Mouse (Mus musculus): ENCODE results near the gene Itga4. TPM values are rescaled to one million over a fixed set of nuclear protein-coding genes. Genes with fewer than 3 reads are reported as not detected.

Itga4 gene
- polyA plus RNA-seq, 1 experiment: 23.5 TPM

DNA sequence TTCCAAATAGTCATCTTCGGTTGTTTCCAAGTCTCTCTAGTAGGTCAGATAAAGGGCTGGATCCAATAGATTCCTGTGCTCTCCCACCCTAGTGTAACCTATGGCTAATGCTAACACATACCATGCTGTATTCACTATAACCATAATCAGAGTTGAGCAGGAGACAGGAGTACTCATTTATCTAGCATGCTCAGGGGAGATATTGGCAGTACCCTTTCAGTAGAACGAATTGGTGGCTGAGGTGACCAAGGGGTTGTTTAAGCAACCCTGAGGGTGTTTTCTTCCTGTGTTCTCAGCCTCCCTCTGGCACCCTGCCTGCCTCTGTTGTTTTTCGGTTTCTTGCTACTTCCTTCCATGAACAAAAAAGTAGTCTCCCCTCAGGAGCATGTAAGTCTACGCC lies 4.1 kb downstream of the Itga4 start:
- DNase-seq (ENCODE audit: low read depth in 1 of 2, low spot score in 2 of 2): peak in 1 of 2 experiments; percentile 55
- TF ChIP-seq CTCF (IDR thresholded peaks at IDR 0.05; ENCODE audit: extremely low read depth, insufficient read depth, insufficient read length, insufficient replicate concordance) (no peak), POLR2A (IDR thresholded peaks at IDR 0.05; ENCODE audit: low read depth, low read length) (peak; percentile 20; the same call in 1 of the 2 replicates)
- Histone ChIP-seq H3K4me1 (ENCODE audit: control insufficient read depth, insufficient read depth, insufficient read length) (peaks cover 12% of the 10 kb centered on the region), H3K36me3 (ENCODE audit: control insufficient read depth, insufficient read depth, low read length) (peaks cover 3% of the 10 kb centered on the region), H3K27me3 (ENCODE audit: control insufficient read depth, insufficient read depth, low read length) (no peaks in the 10 kb centered on the region), H3K4me3 (ENCODE audit: extremely low read depth, insufficient read depth, insufficient read length) (peak overlapping the region; percentile 28), H3K27ac (ENCODE audit: insufficient read depth, low read length) (peak overlapping the region; percentile 67; the same call in 1 of the 2 replicates)
- whole genome bisulfite sequencing: 13% methylated on average over 4 of the region's 4 CpGs

DNA sequence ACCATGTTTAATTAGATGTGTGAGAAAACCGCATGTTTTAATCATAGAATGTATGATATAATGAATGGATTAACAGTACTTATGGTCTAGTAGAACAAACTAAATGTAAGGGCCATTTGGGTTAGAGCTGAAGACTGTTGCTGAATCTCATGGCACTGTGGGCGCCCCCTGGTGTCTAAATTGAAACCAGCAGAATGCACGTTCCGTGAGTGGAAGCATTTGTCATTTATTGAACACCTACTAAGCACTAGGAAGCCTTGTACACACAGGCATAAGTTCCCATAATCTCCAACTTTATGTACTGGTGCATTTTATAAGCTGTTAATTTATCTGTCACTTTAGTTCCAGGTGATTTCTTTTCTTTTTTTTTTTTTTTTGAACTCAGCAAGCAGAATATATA lies 10.4 kb downstream of the Itga4 start:
- 33% methylated on average over 4 of the region's 4 CpGs for WGBS
- H3K27ac ChIP-seq (ENCODE audit: insufficient read depth, low read length): no peak overlapping the region
- no peaks in the 10 kb centered on the region for H3K27me3 ChIP-seq (ENCODE audit: control insufficient read depth, insufficient read depth, low read length)
- TF ChIP-seq CTCF (IDR thresholded peaks at IDR 0.05; ENCODE audit: extremely low read depth, insufficient read depth, insufficient read length, insufficient replicate concordance) (peak; percentile 65; the same call in 1 of the 2 replicates), POLR2A (IDR thresholded peaks at IDR 0.05; ENCODE audit: low read depth, low read length) (no peak)
- H3K4me1 ChIP-seq (ENCODE audit: control insufficient read depth, insufficient read depth, insufficient read length): peaks cover 4% of the 10 kb centered on the region
- H3K36me3 ChIP-seq (ENCODE audit: control insufficient read depth, insufficient read depth, low read length): peaks cover 5% of the 10 kb centered on the region
- H3K4me3 ChIP-seq (ENCODE audit: extremely low read depth, insufficient read depth, insufficient read length): no peak overlapping the region
- DNase-seq (ENCODE audit: low read depth in 1 of 2, low spot score in 2 of 2): peak; percentile 61 to 77

- H3K4me3 ChIP-seq (ENCODE audit: extremely low read depth, insufficient read depth, insufficient read length): no peak overlapping the region
Observed at GRCm38 (mm10) chr2:79266480-79266879, 11.3 kb downstream of the Itga4 start.

GRCm38 (mm10) chr2:79267181-79267580 lies 12.0 kb downstream of the Itga4 start:
- TF ChIP-seq POLR2A (IDR thresholded peaks at IDR 0.05; ENCODE audit: low read depth, low read length) (no peak), CTCF (IDR thresholded peaks at IDR 0.05; ENCODE audit: extremely low read depth, insufficient read depth, insufficient read length, insufficient replicate concordance) (no peak)
- Histone ChIP-seq H3K4me1 (ENCODE audit: control insufficient read depth, insufficient read depth, insufficient read length) (no peaks in the 10 kb centered on the region; the same call in none of the 2 replicates), H3K27me3 (ENCODE audit: control insufficient read depth, insufficient read depth, low read length) (no peaks in the 10 kb centered on the region), H3K27ac (ENCODE audit: insufficient read depth, low read length) (no peak overlapping the region), H3K4me3 (ENCODE audit: extremely low read depth, insufficient read depth, insufficient read length) (no peak overlapping the region), H3K36me3 (ENCODE audit: control insufficient read depth, insufficient read depth, low read length) (peaks cover 11% of the 10 kb centered on the region)
- no peak for DNase-seq (ENCODE audit: low read depth in 1 of 2, low spot score in 2 of 2)
- 83% methylated on average over 3 of the region's 3 CpGs for WGBS

More at GRCm38 (mm10) chr2:79266480-79266879, 11.3 kb downstream of the Itga4 start:
- TF ChIP-seq CTCF (IDR thresholded peaks at IDR 0.05; ENCODE audit: extremely low read depth, insufficient read depth, insufficient read length, insufficient replicate concordance): no peak
- no peak for TF ChIP-seq POLR2A (IDR thresholded peaks at IDR 0.05; ENCODE audit: low read depth, low read length)
- peaks cover 7% of the 10 kb centered on the region for H3K36me3 ChIP-seq (ENCODE audit: control insufficient read depth, insufficient read depth, low read length)
- no peak overlapping the region for H3K27ac ChIP-seq (ENCODE audit: insufficient read depth, low read length)
- WGBS: 84% methylated on average over 3 of the region's 3 CpGs
- no peaks in the 10 kb centered on the region for H3K27me3 ChIP-seq (ENCODE audit: control insufficient read depth, insufficient read depth, low read length)
- H3K4me1 ChIP-seq (ENCODE audit: control insufficient read depth, insufficient read depth, insufficient read length): peaks cover 4% of the 10 kb centered on the region
- DNase-seq (ENCODE audit: low read depth in 1 of 2, low spot score in 2 of 2): no peak

DNA sequence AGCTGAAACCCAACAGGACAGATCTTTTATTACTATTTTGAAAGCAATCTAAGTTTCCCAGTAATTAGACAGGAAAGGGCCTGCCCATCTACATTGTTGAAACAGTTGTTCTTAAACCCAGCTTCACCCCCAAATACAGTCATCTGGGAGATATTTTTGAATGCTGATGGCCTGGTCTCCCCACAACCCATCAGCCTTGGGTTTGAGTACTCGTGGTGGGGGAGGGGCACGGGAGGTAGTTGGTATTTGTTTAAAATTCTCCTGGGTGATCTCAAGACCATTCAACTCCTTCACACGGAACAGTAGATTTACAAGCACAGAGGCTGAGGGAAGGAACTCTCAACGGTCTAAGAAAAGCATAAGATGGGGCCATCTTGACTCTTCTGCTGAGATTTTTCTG lies 13.6 kb downstream of the Itga4 start:
- 72% methylated on average over 4 of the region's 4 CpGs for WGBS
- H3K36me3 ChIP-seq (ENCODE audit: control insufficient read depth, insufficient read depth, low read length): peaks cover 17% of the 10 kb centered on the region
- H3K27me3 ChIP-seq (ENCODE audit: control insufficient read depth, insufficient read depth, low read length): no peaks in the 10 kb centered on the region
- no peak for TF ChIP-seq CTCF (IDR thresholded peaks at IDR 0.05; ENCODE audit: extremely low read depth, insufficient read depth, insufficient read length, insufficient replicate concordance)
- no peak for TF ChIP-seq POLR2A (IDR thresholded peaks at IDR 0.05; ENCODE audit: low read depth, low read length)
- no peaks in the 10 kb centered on the region; the same call in none of the 2 replicates for H3K4me1 ChIP-seq (ENCODE audit: control insufficient read depth, insufficient read depth, insufficient read length)
- no peak for DNase-seq (ENCODE audit: low read depth in 1 of 2, low spot score in 2 of 2)
- no peak overlapping the region for H3K4me3 ChIP-seq (ENCODE audit: extremely low read depth, insufficient read depth, insufficient read length)
- no peak overlapping the region for H3K27ac ChIP-seq (ENCODE audit: insufficient read depth, low read length)

DNA sequence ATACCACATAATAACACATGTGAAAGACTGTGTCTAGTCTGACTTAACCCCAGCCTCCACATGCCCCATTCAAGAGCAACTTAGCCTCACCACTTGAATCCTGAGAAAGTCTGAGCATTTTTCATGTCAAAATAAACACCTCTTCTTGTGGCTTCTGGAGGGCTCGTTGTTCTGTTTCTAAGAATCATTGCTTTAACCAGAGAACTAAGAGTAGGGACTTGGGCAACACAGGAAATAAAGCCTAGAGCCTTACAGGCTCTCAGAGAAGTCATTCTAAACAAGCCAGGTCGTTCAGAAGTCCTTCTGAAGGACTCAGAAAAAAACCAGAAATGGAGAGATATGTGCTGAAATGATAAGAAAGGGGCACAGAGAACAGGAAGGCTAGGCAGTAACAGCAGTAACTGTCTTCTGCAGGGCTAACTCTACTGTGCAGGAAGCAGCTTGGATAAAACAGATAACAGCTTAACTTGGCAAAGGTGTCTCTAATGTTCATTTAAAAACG lies 14.9 kb downstream of the Itga4 start:
- TF ChIP-seq POLR2A (IDR thresholded peaks at IDR 0.05; ENCODE audit: low read depth, low read length): no peak
- no peak for TF ChIP-seq CTCF (IDR thresholded peaks at IDR 0.05; ENCODE audit: extremely low read depth, insufficient read depth, insufficient read length, insufficient replicate concordance)
- H3K36me3 ChIP-seq (ENCODE audit: control insufficient read depth, insufficient read depth, low read length): peaks cover 21% of the 10 kb centered on the region
- no peaks in the 10 kb centered on the region for H3K27me3 ChIP-seq (ENCODE audit: control insufficient read depth, insufficient read depth, low read length)
- no peak for DNase-seq (ENCODE audit: low read depth in 1 of 2, low spot score in 2 of 2)
- no peak overlapping the region for H3K27ac ChIP-seq (ENCODE audit: insufficient read depth, low read length)
- WGBS: 16% methylated on average over 3 of the region's 3 CpGs
- H3K4me3 ChIP-seq (ENCODE audit: extremely low read depth, insufficient read depth, insufficient read length): no peak overlapping the region
- no peaks in the 10 kb centered on the region; the same call in none of the 2 replicates for H3K4me1 ChIP-seq (ENCODE audit: control insufficient read depth, insufficient read depth, insufficient read length)

DNA sequence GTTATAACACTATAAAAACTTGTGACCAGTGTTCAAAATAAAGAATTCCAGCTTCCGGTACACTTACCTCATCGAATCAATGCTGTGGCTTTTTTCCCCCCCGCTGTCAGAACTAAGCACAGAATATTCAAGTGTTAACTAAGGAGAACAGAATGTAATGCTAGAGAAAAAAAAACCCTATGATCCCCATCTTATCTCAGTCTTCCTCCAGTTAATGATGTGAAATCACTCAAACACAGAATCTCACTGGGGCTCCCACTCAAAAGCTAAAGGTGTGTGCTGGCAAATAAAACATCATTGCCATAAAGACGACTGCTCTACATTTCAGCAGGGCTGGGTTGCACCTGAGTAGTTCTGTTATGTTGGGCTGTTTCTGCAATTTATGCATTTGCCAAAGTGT lies 16.6 kb downstream of the Itga4 start:
- DNase-seq (ENCODE audit: low read depth in 1 of 2, low spot score in 2 of 2): no peak
- WGBS: 91% methylated on average over 4 of the region's 4 CpGs
- Histone ChIP-seq H3K27me3 (ENCODE audit: control insufficient read depth, insufficient read depth, low read length) (no peaks in the 10 kb centered on the region), H3K27ac (ENCODE audit: insufficient read depth, low read length) (no peak overlapping the region), H3K36me3 (ENCODE audit: control insufficient read depth, insufficient read depth, low read length) (peaks cover 25% of the 10 kb centered on the region), H3K4me3 (ENCODE audit: extremely low read depth, insufficient read depth, insufficient read length) (no peak overlapping the region), H3K4me1 (ENCODE audit: control insufficient read depth, insufficient read depth, insufficient read length) (no peaks in the 10 kb centered on the region; the same call in none of the 2 replicates)
- TF ChIP-seq CTCF (IDR thresholded peaks at IDR 0.05; ENCODE audit: extremely low read depth, insufficient read depth, insufficient read length, insufficient replicate concordance) (no peak), POLR2A (IDR thresholded peaks at IDR 0.05; ENCODE audit: low read depth, low read length) (no peak)

Measured in spleen, adult 2 months (tissue).